Mouse (Mus musculus) liver, embryonic 11.5 days (tissue): ENCODE results near the gene Cacna2d1. TPM values are rescaled to one million over a fixed set of nuclear protein-coding genes. Genes with fewer than 3 reads are reported as not detected.

Source experiments
- ATAC-seq: fragments of 200-750 bp; cut with Nextera tagmentation; replicated peaks from 2 replicates; pipeline ENCODE4 v1.8.0; 2017; ENCODE audit warnings: moderate number of reproducible peaks, mild to moderate bottlenecking, moderate TSS enrichment, moderate library complexity; ENCODE audit not compliant: low FRiP score
- DNase-seq: peaks from one replicate; pipeline ENCODE4 v3.0.0-alpha.2; 2017; ENCODE audit warnings: low spot score
- H3K27ac ChIP-seq: fragments of 300-500 bp; sonication (generic); 2 replicates; pipeline ENCODE4 v1.5.1; 2014; ENCODE audit warnings: mild to moderate bottlenecking, low read depth, low read length, control low read depth
- H3K27me3 ChIP-seq: fragments of 300-500 bp; sonication (generic); replicated peaks from 2 replicates; pipeline ENCODE4 v1.6.1; 2014; ENCODE audit warnings: low read length, mixed read lengths; ENCODE audit not compliant: control insufficient read depth, insufficient read depth
- H3K36me3 ChIP-seq: fragments of 300-500 bp; sonication (generic); 2 replicates; pipeline ENCODE4 v1.6.1; 2014; ENCODE audit warnings: mild to moderate bottlenecking, low read length, moderate library complexity, mixed read lengths; ENCODE audit not compliant: control insufficient read depth, insufficient read depth
- H3K4me1 ChIP-seq: fragments of 300-500 bp; sonication (generic); replicated peaks from 2 replicates; pipeline ENCODE4 v1.6.1; 2014; ENCODE audit warnings: low read length, mixed read lengths; ENCODE audit not compliant: control insufficient read depth, insufficient read depth
- H3K4me2 ChIP-seq: fragments of 300-500 bp; sonication (generic); 2 replicates; pipeline ENCODE4 v1.6.1; 2014; ENCODE audit warnings: mild to moderate bottlenecking, control low read depth, moderate library complexity
- H3K4me3 ChIP-seq: fragments of 300-500 bp; sonication (generic); 2 replicates; pipeline ENCODE4 v1.5.1; 2014; ENCODE audit warnings: low read depth, low read length, control low read depth
- H3K9ac ChIP-seq: fragments of 300-500 bp; sonication (generic); 2 replicates; pipeline ENCODE4 v1.6.1; 2014; ENCODE audit warnings: low read depth, low read length, control low read depth
- H3K9me3 ChIP-seq: fragments of 300-500 bp; sonication (generic); 2 replicates; pipeline ENCODE4 v1.6.1; 2016; ENCODE audit warnings: low read length, inconsistent platforms, mixed read lengths; ENCODE audit not compliant: control insufficient read depth
- WGBS: fragments of 180-500 bp; shearing (Covaris S2); extraction: QIAGEN DNeasy Blood & Tissue Kit; methylation state at CpG from one replicate; pipeline ENCODE4 v1.1.7; 2014; 5-methylcytosine and 5-hydroxymethylcytosine counted together
- polyA plus RNA-seq: library from polyadenylated mRNA; unstranded; fragments of >200 nt; fragmentation: Nextera tagmentation; extraction: Ambion mirVana; gene quantifications from 2 replicates; pipeline ENCODE4 v1.2.1, GENCODE M21; 2014

The Cacna2d1 gene
- polyA plus RNA-seq: 3.0 TPM in 2 replicates

DNA sequence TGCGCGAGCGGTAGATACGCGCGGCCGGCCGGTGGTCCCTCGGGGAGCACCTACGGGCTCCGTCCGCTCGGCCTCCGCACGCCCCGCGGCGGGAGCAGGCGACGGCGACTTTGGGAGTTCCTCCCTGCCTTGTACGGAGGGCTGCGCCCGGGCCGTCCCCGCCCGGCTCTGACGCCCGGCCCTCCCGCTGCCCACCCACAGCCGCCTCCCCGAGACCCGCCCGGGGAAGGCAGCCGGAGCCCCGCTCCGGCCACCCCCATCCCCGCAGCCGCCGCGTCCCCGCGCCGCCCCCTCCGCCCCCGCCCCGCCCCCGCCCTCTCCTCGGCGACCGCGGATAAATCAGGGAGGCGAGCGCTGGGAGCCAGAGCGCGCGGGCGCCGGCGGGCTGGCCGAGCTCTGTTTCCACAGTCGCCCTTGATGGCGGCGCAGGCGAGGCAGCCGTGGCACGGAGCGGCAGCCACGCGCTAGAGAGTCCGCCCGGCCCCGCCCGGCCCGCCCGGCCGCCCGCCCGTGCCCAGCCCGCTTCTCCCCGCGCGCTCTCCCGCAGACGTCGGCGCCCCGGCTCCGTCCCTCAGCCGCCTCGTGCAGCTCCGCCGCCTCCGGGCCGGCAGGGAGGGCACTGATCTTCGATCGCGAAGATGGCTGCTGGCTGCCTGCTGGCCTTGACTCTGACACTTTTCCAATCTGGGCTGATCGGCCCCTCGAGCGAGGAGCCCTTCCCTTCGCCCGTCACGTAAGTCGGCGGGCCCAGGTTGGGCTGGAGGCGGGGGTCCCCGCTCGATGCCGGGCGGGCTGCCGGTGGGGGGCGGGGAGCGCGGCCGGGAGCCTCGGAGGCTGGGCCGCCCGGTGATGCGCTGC is at the start of gene Cacna2d1:
TSS of gene Cacna2d1 (plus strand) at position 316 of the 858 bp plus-strand sequence.
- peak; percentile 56 for DNase-seq
- H3K36me3 ChIP-seq: no peaks in the 10 kb centered on the region
- H3K9ac ChIP-seq: peak within 1 kb of the TSS; percentile 28
- peak; percentile 73 for ATAC-seq
- peak within 1 kb of the TSS; percentile 67 for H3K4me2 ChIP-seq
- H3K27ac ChIP-seq: no peak within 1 kb of the TSS
- H3K4me3 ChIP-seq: peak within 1 kb of the TSS; percentile 47
- peaks cover 33% of the 10 kb centered on the region for H3K27me3 ChIP-seq
- 1% methylated on average over 58 of the region's 120 CpGs for WGBS
- H3K9me3 ChIP-seq: no peaks in the 10 kb centered on the region
- H3K4me1 ChIP-seq: no peaks in the 10 kb centered on the region; the same call in 1 of the 2 replicates

DNA sequence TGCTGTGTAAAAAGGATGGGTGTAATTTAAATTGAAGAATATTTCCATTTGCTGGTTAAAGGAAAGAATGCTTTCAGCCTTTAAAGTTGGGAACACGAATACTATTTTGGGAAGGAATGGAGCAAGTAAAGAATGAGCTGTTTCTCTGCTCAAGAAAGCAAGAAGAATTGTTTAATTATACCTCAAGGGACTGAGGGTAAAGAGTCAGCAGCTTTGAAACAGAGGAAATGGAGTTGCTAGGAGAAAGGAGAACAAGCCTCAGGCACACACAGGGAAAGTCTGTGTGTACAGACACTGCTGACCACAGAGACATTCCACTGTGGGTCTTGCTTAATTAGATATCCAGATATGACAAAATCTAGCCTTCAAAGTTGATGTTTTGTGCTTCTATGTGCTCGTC is 39.4 kb upstream of the Cacna2d1 start:
- H3K4me2 ChIP-seq: no peak overlapping the region
- H3K4me3 ChIP-seq: no peak overlapping the region
- H3K4me1 ChIP-seq: no peaks in the 10 kb centered on the region
- no peaks in the 10 kb centered on the region for H3K36me3 ChIP-seq
- H3K9ac ChIP-seq: no peak overlapping the region
- no peak for ATAC-seq
- WGBS: 64% methylated on average over 2 of the region's 2 CpGs
- H3K27ac ChIP-seq: no peak overlapping the region
- no peaks in the 10 kb centered on the region for H3K9me3 ChIP-seq
- no peak for DNase-seq
- no peaks in the 10 kb centered on the region for H3K27me3 ChIP-seq

DNA sequence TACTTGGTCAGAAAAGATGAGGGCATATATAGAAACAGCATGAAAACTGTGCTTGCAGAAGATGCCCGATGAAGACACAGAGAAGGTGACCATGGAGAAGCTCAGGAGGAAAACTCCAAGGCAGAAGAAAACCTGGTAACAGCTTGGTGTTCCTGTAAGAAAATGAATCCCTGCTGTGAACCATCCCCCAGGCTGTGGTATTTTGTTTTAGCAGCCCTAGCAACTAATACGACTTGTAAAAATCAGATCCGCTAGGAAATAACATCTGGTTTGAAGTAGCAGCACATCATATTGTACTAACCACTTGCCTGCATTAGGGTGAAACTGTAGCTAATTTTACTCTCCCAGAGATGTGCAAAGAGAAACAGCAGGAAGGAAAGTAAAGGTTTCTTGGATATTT is 37.8 kb upstream of the Cacna2d1 start:
- Histone ChIP-seq H3K4me2 (no peak overlapping the region), H3K9me3 (no peaks in the 10 kb centered on the region), H3K4me3 (no peak overlapping the region), H3K9ac (no peak overlapping the region), H3K27ac (no peak overlapping the region), H3K27me3 (no peaks in the 10 kb centered on the region), H3K4me1 (no peaks in the 10 kb centered on the region), H3K36me3 (no peaks in the 10 kb centered on the region)
- DNase-seq (no peak), ATAC-seq (no peak)
- 79% methylated on average over 3 of the region's 3 CpGs for WGBS

DNA sequence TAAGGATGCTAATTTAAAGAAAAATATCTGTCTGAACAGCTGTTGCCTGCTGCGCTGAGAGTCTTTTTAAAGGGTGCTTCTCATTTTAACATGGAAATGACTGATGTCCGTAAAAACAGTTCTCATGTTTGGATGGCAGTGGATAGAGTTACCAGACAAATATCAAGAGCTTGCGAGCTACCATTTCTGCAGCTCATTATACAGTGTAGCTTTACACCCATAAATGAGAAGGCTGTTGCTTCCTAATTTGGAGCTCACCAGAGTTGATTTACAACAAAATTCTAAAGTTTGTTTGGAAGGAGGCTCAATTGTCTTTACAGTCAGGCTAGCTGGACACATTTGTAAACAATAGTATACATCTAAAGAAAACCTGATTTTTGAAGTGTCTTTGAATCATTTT is 28.0 kb upstream of the Cacna2d1 start:
- Histone ChIP-seq H3K36me3 (no peaks in the 10 kb centered on the region), H3K27ac (no peak overlapping the region), H3K4me1 (no peaks in the 10 kb centered on the region), H3K9ac (no peak overlapping the region), H3K4me2 (no peak overlapping the region), H3K4me3 (no peak overlapping the region), H3K27me3 (no peaks in the 10 kb centered on the region), H3K9me3 (no peaks in the 10 kb centered on the region)
- 83% methylated on average over 3 of the region's 3 CpGs for WGBS
- DNase-seq (no peak), ATAC-seq (no peak)

DNA sequence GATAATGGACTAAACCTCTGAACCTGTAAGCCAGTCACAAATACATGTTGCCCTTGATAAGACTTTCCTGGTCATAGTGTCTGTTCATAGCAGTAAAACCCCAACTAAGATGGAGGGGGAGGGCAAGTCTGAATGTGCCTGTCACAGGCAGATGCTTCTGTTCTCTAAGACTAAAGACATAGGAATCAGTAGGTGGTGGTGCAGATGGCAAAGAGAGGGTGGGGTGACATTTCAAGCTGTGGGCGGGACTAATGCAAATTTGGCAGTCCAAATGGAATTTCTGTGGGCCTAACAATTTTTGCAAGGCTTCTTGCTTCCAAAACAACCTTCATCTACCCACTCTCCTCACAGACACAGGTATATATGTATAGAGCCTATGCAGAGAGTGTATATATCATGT is 19.6 kb upstream of the Cacna2d1 start:
- Histone ChIP-seq H3K4me3 (no peak overlapping the region), H3K27ac (no peak overlapping the region), H3K36me3 (no peaks in the 10 kb centered on the region), H3K4me2 (no peak overlapping the region), H3K27me3 (no peaks in the 10 kb centered on the region), H3K9ac (no peak overlapping the region), H3K9me3 (no peaks in the 10 kb centered on the region), H3K4me1 (no peaks in the 10 kb centered on the region)
- DNase-seq (no peak), ATAC-seq (no peak)
- 64% methylated on average over 1 of the region's 1 CpGs for WGBS

DNA sequence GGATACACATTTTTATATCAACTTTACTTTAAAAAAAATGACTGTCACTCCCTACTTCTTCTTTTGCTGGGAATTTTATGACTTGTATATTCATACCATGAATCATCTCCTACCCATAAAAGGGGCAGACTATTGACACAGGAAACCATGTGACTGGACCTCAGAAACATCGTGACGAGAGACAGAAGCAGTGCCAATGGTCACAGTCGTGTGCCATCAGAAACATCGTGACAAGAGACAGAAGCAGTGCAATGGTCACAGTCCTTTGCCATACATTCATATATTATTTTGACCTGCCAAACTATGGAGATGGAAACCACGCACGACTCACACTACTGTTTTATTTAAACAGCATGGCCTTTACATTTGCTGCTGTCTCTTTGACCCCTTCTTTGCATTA is 6.0 kb upstream of the Cacna2d1 start:
- 64% methylated on average over 6 of the region's 6 CpGs for WGBS
- no peaks in the 10 kb centered on the region for H3K36me3 ChIP-seq
- H3K27ac ChIP-seq: no peak overlapping the region
- peaks cover 6% of the 10 kb centered on the region for H3K27me3 ChIP-seq
- ATAC-seq (no peak), DNase-seq (no peak)
- H3K4me3 ChIP-seq: no peak overlapping the region
- no peaks in the 10 kb centered on the region for H3K4me1 ChIP-seq
- H3K9me3 ChIP-seq: no peaks in the 10 kb centered on the region
- H3K4me2 ChIP-seq: no peak overlapping the region
- no peak overlapping the region for H3K9ac ChIP-seq

- H3K36me3 ChIP-seq: no peaks in the 10 kb centered on the region
- peaks cover 33% of the 10 kb centered on the region for H3K27me3 ChIP-seq
- no peak overlapping the region for H3K27ac ChIP-seq
- ATAC-seq: no peak
- H3K9me3 ChIP-seq: no peaks in the 10 kb centered on the region
- no peak overlapping the region for H3K4me3 ChIP-seq
- 20% methylated on average over 6 of the region's 6 CpGs for WGBS
- no peaks in the 10 kb centered on the region; the same call in 1 of the 2 replicates for H3K4me1 ChIP-seq
- no peak overlapping the region for H3K4me2 ChIP-seq
- H3K9ac ChIP-seq: no peak overlapping the region
- DNase-seq: no peak
These were observed 1.5 kb upstream of the Cacna2d1 start for GRCm38 (mm10) chr5:15933017-15933416.

- H3K9ac ChIP-seq: peak overlapping the region; percentile 10; the same call in 1 of the 2 replicates
- no peaks in the 10 kb centered on the region; the same call in 1 of the 2 replicates for H3K4me1 ChIP-seq
- 9% methylated on average over 17 of the region's 17 CpGs for WGBS
- H3K27ac ChIP-seq: no peak overlapping the region
- peak overlapping the region; percentile 47 for H3K4me3 ChIP-seq
- peaks cover 33% of the 10 kb centered on the region for H3K27me3 ChIP-seq
- H3K4me2 ChIP-seq: peak overlapping the region; percentile 67
- H3K9me3 ChIP-seq: no peaks in the 10 kb centered on the region
- ATAC-seq (0 out of 2 replicates have a peak, but pooled peaks have one; percentile 10), DNase-seq (no peak)
- H3K36me3 ChIP-seq: no peaks in the 10 kb centered on the region
These were observed 713 bp upstream of the Cacna2d1 start for GRCm38 (mm10) chr5:15933581-15934375.
